Mouse (Mus musculus) lung, embryonic 14.5 days (tissue): ENCODE measurements around the gene Spata19. TPM values are rescaled to one million over a fixed set of nuclear protein-coding genes. Genes with fewer than 3 reads are reported as not detected.

Experiments
- ATAC-seq: fragments of 200-750 bp; cut with Nextera tagmentation; 2 replicates; pipeline ENCODE4 v1.8.0; 2017; ENCODE audit warnings: mild to moderate bottlenecking, moderate TSS enrichment, moderate library complexity; ENCODE audit not compliant: insufficient read depth
- DNase-seq: peaks from one replicate; pipeline ENCODE4 v3.0.0-alpha.2; 2015
- H3K27ac ChIP-seq: fragments of 300-500 bp; sonication (generic); 2 replicates; pipeline ENCODE4 v1.5.1; 2014; ENCODE audit warnings: low read depth, mild to moderate bottlenecking, moderate library complexity
- H3K27me3 ChIP-seq: fragments of 300-500 bp; sonication (generic); 2 replicates; pipeline ENCODE4 v1.6.1; 2014; ENCODE audit warnings: low read length, control low read depth; ENCODE audit not compliant: insufficient read depth
- H3K36me3 ChIP-seq: fragments of 300-500 bp; sonication (generic); 2 replicates; pipeline ENCODE4 v1.6.1; 2014; ENCODE audit warnings: control low read depth; ENCODE audit not compliant: insufficient read depth
- H3K4me1 ChIP-seq: fragments of 300-500 bp; sonication (generic); 2 replicates; pipeline ENCODE4 v1.6.1; 2014; ENCODE audit warnings: antibody characterized with exemption, control low read depth; ENCODE audit not compliant: insufficient read depth
- H3K4me2 ChIP-seq: fragments of 300-500 bp; sonication (generic); 2 replicates; pipeline ENCODE4 v1.6.1; 2014; ENCODE audit warnings: mild to moderate bottlenecking
- H3K4me3 ChIP-seq: fragments of 300-500 bp; sonication (generic); 2 replicates; pipeline ENCODE4 v1.5.1; 2014; ENCODE audit warnings: low read depth, low read length
- H3K9ac ChIP-seq: fragments of 300-500 bp; sonication (generic); 2 replicates; pipeline ENCODE4 v1.6.1; 2014
- H3K9me3 ChIP-seq: fragments of 300-500 bp; sonication (generic); 2 replicates; pipeline ENCODE4 v1.6.1; 2016; ENCODE audit warnings: low read depth, low read length, control low read depth
- CTCF ChIP-seq: IDR thresholded peaks from 2 replicates; pipeline ENCODE4 v1.5.1; 2016; ENCODE audit warnings: antibody characterized with exemption, low read depth
- WGBS: fragments of 180-500 bp; shearing (Covaris S2); extraction: QIAGEN DNeasy Blood & Tissue Kit; methylation state at CpG from one replicate; pipeline ENCODE4 v1.1.7; 2014; 5-methylcytosine and 5-hydroxymethylcytosine counted together
- polyA plus RNA-seq: library from polyadenylated mRNA; unstranded; fragments of >200 nt; fragmentation: Nextera tagmentation; extraction: Ambion mirVana; gene quantifications from 2 replicates; pipeline ENCODE4 v1.2.1, GENCODE M21; 2014

Spata19 gene
- not detected in 2 replicates for polyA plus RNA-seq

DNA sequence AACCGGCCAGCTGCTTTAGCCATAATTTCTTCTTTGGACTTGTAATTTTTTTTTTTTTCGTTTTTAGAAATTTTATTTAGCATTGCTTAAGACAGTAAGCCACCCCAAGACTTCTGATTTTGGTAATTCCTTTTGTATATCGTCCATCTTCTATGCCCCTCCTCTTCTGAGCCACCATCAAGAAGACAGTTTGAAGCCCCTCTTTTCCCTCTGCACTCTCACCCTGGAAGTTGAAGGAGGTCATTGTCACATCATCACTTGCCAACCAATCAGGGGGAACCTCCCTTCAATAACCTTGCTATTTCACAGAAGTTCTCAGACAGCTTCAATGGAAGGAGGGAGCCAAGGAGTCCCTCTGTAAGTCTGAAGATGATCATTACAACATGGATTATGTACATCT is at the start of gene Spata19:
Spata19 (plus strand) TSS at position 301 of the 400 bp plus-strand sequence.
- WGBS = 63% methylated on average over 3 of the region's 3 CpGs
- Histone ChIP-seq H3K4me1 (no peaks in the 10 kb centered on the region), H3K9ac (no peak within 1 kb of the TSS), H3K4me3 (no peak within 1 kb of the TSS), H3K27ac (no peak within 1 kb of the TSS), H3K4me2 (no peak within 1 kb of the TSS), H3K27me3 (no peaks in the 10 kb centered on the region), H3K9me3 (no peaks in the 10 kb centered on the region), H3K36me3 (no peaks in the 10 kb centered on the region)
- DNase-seq (no peak), ATAC-seq (no peak)
- no peak for TF ChIP-seq CTCF

DNA sequence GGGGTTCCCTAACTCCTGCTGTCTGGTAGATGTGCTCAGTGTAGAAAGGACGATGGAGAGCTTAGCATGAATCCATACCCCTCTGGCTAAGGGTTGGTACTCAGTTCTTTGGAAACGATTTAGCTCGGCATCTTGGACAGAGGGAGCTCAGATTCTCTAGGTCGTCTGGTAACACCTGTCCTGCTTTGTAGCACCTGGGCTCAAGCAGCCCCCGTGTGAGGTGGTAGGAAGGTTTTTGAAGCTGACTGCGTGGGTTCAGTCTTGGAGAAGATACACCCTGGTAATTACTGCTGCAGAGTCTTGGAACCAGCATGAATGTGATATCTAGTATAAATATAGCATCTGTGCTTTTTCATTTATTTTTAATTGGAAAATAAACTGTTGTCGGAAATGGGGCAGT is 43.5 kb upstream of the Spata19 start:
- no peak for ATAC-seq
- Histone ChIP-seq H3K9ac (no peak overlapping the region), H3K36me3 (no peaks in the 10 kb centered on the region), H3K9me3 (no peaks in the 10 kb centered on the region), H3K4me2 (no peak overlapping the region), H3K27me3 (no peaks in the 10 kb centered on the region), H3K4me1 (no peaks in the 10 kb centered on the region), H3K27ac (no peak overlapping the region), H3K4me3 (no peak overlapping the region)
- TF ChIP-seq CTCF = no peak
- DNase-seq = no peak
- 74% methylated on average over 7 of the region's 7 CpGs for WGBS

DNA sequence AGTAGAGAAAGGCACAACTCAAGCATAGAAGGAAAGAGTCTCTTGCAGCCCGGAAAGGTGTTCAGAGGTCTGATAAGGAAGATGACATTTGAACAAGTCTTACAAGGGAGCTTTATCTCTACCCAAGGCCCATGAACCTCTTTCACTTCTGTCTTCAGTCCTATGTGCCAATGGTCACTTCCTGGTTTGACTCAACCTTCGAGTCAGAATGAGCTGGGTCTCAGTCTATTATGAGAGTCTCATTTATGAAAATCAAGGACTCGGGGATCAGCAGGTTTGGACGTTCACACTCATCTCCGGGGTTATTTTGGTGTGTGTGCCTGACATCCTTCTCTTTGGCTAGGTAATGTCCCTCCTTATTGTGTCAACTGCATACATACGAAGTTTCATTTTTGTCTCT is 38.7 kb upstream of the Spata19 start:
- no peak for TF ChIP-seq CTCF
- Histone ChIP-seq H3K36me3 (no peaks in the 10 kb centered on the region), H3K4me1 (no peaks in the 10 kb centered on the region), H3K27ac (no peak overlapping the region), H3K9me3 (no peaks in the 10 kb centered on the region), H3K4me3 (no peak overlapping the region), H3K9ac (no peak overlapping the region), H3K4me2 (no peak overlapping the region), H3K27me3 (no peaks in the 10 kb centered on the region)
- ATAC-seq (no peak), DNase-seq (no peak)
- WGBS = 83% methylated on average over 6 of the region's 6 CpGs

GRCm38 (mm10) chr9:27367231-27367630 is 29.4 kb upstream of the Spata19 start:
- Histone ChIP-seq H3K27me3 (no peaks in the 10 kb centered on the region), H3K36me3 (no peaks in the 10 kb centered on the region), H3K27ac (no peak overlapping the region), H3K4me2 (no peak overlapping the region), H3K9me3 (no peaks in the 10 kb centered on the region), H3K4me1 (no peaks in the 10 kb centered on the region), H3K9ac (no peak overlapping the region), H3K4me3 (no peak overlapping the region)
- TF ChIP-seq CTCF = no peak
- DNase-seq = peak; percentile 55
- ATAC-seq = no peak
- WGBS = 53% methylated on average over 2 of the region's 2 CpGs

GRCm38 (mm10) chr9:27369108-27369507 is 27.5 kb upstream of the Spata19 start:
- H3K4me3 ChIP-seq = no peak overlapping the region
- DNase-seq (peak; percentile 9), ATAC-seq (no peak)
- H3K27ac ChIP-seq = no peak overlapping the region
- no peaks in the 10 kb centered on the region for H3K27me3 ChIP-seq
- no peaks in the 10 kb centered on the region for H3K36me3 ChIP-seq
- 47% methylated on average over 2 of the region's 2 CpGs for WGBS
- H3K4me1 ChIP-seq = no peaks in the 10 kb centered on the region
- no peak for TF ChIP-seq CTCF
- H3K9me3 ChIP-seq = no peaks in the 10 kb centered on the region
- no peak overlapping the region for H3K4me2 ChIP-seq
- no peak overlapping the region for H3K9ac ChIP-seq

DNA sequence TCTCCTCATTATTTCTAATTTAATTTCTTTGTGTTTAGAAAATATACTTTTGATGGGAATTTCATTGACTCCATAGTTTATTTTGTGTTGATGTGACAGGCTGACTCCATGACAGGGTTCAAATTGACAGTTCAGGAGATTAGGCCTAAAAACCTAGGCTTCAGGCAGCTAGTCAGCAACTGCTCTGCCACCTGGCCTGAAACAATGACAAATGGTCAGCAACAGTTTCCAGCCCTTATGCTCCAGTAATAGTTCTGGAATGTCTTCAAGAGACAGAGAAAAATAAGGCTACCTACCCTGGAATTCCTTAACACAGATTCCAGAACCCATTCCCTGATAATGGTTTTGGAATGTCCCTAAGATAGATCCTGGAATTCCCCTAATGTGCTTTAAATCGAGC is 20.9 kb upstream of the Spata19 start:
- no peaks in the 10 kb centered on the region for H3K27me3 ChIP-seq
- 64% methylated on average over 1 of the region's 1 CpGs for WGBS
- H3K36me3 ChIP-seq = no peaks in the 10 kb centered on the region
- no peak for DNase-seq
- H3K27ac ChIP-seq = no peak overlapping the region
- no peaks in the 10 kb centered on the region for H3K4me1 ChIP-seq
- H3K4me3 ChIP-seq = no peak overlapping the region
- no peak overlapping the region for H3K9ac ChIP-seq
- no peak overlapping the region for H3K4me2 ChIP-seq
- ATAC-seq = no peak
- no peaks in the 10 kb centered on the region for H3K9me3 ChIP-seq
- no peak for TF ChIP-seq CTCF

DNA sequence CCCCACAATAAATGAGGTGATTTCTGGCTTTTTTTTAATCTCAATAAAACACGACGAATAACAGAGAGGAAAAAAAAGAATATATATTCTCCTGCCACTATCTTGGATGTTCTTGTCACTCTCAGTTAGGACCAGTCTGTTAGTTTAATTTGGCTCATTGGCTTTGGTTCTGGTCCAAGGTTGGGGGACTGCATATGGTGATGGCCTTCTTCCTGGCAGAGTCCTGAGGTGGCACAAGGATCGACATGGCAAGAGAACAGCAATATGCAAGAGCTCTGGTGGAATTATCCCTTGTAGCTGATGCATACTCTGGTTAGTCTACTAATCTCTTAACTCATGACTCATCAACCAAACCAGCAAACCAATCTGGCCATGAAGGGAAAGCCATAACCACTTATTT is 9.6 kb upstream of the Spata19 start:
- no peak overlapping the region for H3K4me2 ChIP-seq
- ATAC-seq = no peak
- H3K27ac ChIP-seq = no peak overlapping the region
- H3K9ac ChIP-seq = no peak overlapping the region
- no peaks in the 10 kb centered on the region for H3K27me3 ChIP-seq
- H3K36me3 ChIP-seq = no peaks in the 10 kb centered on the region
- no peaks in the 10 kb centered on the region for H3K9me3 ChIP-seq
- 89% methylated on average over 3 of the region's 3 CpGs for WGBS
- no peak for DNase-seq
- H3K4me1 ChIP-seq = no peaks in the 10 kb centered on the region
- no peak for TF ChIP-seq CTCF
- H3K4me3 ChIP-seq = no peak overlapping the region

GRCm38 (mm10) chr9:27401169-27401568 is 4.6 kb downstream of the Spata19 start:
- no peak for DNase-seq
- Histone ChIP-seq H3K27ac (no peak overlapping the region), H3K27me3 (no peaks in the 10 kb centered on the region), H3K9ac (no peak overlapping the region), H3K36me3 (no peaks in the 10 kb centered on the region), H3K4me1 (no peaks in the 10 kb centered on the region), H3K4me2 (no peak overlapping the region), H3K4me3 (no peak overlapping the region), H3K9me3 (no peaks in the 10 kb centered on the region)
- WGBS = 77% methylated on average over 4 of the region's 4 CpGs
- TF ChIP-seq CTCF = no peak
- ATAC-seq = no peak
